Mouse (Mus musculus): ENCODE data around the gene Skida1.

Skida1 gene

GRCm38 (mm10) chr2:18039566-18040290 lies 9.1 kb downstream of the Skida1 start:
- no peak for DNase-seq (ENCODE audit: low spot score in 2 of 2)

GRCm38 (mm10) chr2:18038895-18039371 lies 9.9 kb downstream of the Skida1 start:
- DNase-seq (ENCODE audit: low spot score in 2 of 2) = no peak

GRCm38 (mm10) chr2:18038141-18038752 lies 10.6 kb downstream of the Skida1 start:
- DNase-seq (ENCODE audit: low spot score in 2 of 2) = no peak

- DNase-seq (ENCODE audit: low spot score in 2 of 2) = no peak
Observed at GRCm38 (mm10) chr2:18037491-18037890, 11.4 kb downstream of the Skida1 start, which contains the start of gene A930004D18Rik. Gene A930004D18Rik (minus strand): TSS chr2:18037737.

GRCm38 (mm10) chr2:18034371-18035250 lies 14.2 kb downstream of the Skida1 start:
- DNase-seq (ENCODE audit: low spot score in 2 of 2) = no peak

- no peak for DNase-seq (ENCODE audit: low spot score in 2 of 2)
Observed at GRCm38 (mm10) chr2:18033166-18034108, 15.4 kb downstream of the Skida1 start.

- no peak for DNase-seq (ENCODE audit: low spot score in 2 of 2)
Observed at GRCm38 (mm10) chr2:18032538-18032895, 16.3 kb downstream of the Skida1 start.

- no peak for DNase-seq (ENCODE audit: low spot score in 2 of 2)
Observed at GRCm38 (mm10) chr2:18031831-18032537, 16.9 kb downstream of the Skida1 start.

GRCm38 (mm10) chr2:18031271-18031821 lies 17.5 kb downstream of the Skida1 start:
- DNase-seq (ENCODE audit: low spot score in 2 of 2) = no peak

GRCm38 (mm10) chr2:18030581-18030980 lies 18.3 kb downstream of the Skida1 start:
- DNase-seq (ENCODE audit: low spot score in 2 of 2) = no peak

GRCm38 (mm10) chr2:18029656-18030055 lies 19.2 kb downstream of the Skida1 start:
- no peak for DNase-seq (ENCODE audit: low spot score in 2 of 2)

GRCm38 (mm10) chr2:18028140-18029021 lies 20.5 kb downstream of the Skida1 start:
- DNase-seq (ENCODE audit: low spot score in 2 of 2) = peak; percentile 56 to 81

GRCm38 (mm10) chr2:18027448-18028139 lies 21.3 kb downstream of the Skida1 start:
- DNase-seq (ENCODE audit: low spot score in 2 of 2) = peak; percentile 87 to 97

GRCm38 (mm10) chr2:18026116-18026947 lies 22.5 kb downstream of the Skida1 start:
- DNase-seq (ENCODE audit: low spot score in 2 of 2) = peak; percentile 36 to 73

GRCm38 (mm10) chr2:18025781-18026115 lies 23.1 kb downstream of the Skida1 start:
- DNase-seq (ENCODE audit: low spot score in 2 of 2) = no peak

- DNase-seq (ENCODE audit: low spot score in 2 of 2) = no peak
Observed at GRCm38 (mm10) chr2:18025116-18025515, 23.7 kb downstream of the Skida1 start.

GRCm38 (mm10) chr2:18022886-18023285 lies 26.0 kb downstream of the Skida1 start:
- DNase-seq (ENCODE audit: low spot score in 2 of 2) = no peak

GRCm38 (mm10) chr2:18019122-18019521 lies 29.7 kb downstream of the Skida1 start:
- DNase-seq (ENCODE audit: low spot score in 2 of 2) = no peak
